Mouse (Mus musculus) WW6 (cell line): ENCODE measurements around the gene 1700023F06Rik.
"Not testable (repeated sequence)": the region's sequence is repeated elsewhere in the genome, so short reads cannot be mapped to it uniquely, and the experiment has no call there.

ENCODE experiments used
- DNase-seq: peaks from one replicate; pipeline ENCODE4 v3.0.0-alpha.2; 2013; ENCODE audit warnings: low read depth, low spot score

1700023F06Rik gene

DNA sequence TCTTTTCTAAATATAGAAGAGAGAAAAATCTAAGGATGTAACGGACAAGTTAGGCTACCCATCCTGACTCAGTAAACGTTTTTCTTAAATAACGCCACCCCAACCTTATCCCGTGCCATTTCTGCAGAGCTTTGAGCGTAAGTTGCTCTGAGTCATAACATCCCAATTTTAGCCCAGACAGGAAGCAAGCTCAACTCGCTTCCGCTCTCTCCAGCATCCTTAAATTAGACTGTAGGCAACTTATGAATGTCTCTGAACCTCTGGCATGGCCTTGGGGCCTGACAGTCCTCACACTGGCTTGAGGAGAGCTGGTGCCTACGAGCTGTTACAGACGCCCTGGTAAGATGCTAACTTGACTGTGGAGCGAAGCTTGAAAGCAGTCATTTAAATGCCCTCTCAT is 15.1 kb upstream of the 1700023F06Rik start:
- DNase-seq: no peak

DNA sequence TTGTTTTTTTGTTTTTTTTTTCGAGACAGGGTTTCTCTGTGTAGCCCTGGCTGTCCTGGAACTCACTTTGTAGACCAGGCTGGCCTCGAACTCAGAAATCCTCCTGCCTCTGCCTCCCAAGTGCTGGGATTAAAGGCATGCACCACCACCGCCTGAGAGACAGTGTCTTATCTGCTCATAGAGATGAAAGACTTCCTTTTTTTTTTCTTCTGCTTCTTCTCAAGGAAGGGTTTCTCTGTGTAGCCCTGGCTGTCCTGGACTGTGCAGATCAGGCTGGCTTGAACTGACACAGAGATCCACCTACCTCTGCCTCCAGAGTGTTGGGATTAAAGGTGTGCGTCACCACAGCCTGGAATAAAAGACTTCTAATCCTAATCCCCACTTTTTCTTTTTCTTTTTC is 14.4 kb upstream of the 1700023F06Rik start:
- not testable (repeated sequence) for DNase-seq

DNA sequence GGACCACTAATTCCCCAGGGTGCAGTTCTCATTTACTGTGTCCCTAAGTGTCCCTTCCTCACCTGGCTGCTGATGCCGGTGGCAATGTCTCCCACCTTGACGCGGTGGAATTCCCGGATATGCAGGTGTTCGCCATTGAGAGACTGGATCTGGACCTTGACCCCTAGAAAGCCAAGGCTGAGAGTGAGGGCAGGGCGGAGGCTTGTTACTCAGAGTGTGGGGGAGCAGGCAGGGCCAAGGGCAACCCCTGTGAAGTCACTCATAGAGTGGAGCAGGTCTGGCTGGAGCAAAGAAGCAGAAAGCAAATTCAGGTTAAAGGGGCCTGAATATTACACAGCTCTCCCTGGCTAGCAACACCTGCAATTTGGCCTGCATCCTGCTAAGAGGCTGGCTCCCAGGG is 13.1 kb upstream of the 1700023F06Rik start:
- DNase-seq: no peak

DNA sequence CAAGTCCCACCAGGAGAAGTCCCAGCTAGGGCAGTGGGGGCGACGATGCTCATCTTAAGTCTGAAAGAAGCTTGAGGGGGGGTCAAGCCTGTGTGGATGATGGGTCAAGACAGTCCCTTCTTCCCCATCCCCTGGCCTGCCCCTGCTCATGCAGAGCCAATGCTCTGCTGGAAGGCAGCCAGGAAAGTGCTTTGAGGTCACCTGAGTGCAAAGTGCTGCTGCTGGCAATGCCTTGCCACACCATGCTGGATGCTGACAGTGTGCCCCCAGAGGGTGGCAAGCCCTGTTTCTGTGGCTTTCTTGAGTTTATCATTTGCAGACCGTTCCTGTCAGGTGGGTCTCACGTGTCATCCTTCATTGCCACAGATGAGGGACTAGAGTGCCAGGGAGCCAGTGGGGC is 11.6 kb upstream of the 1700023F06Rik start:
- DNase-seq: no peak

DNA sequence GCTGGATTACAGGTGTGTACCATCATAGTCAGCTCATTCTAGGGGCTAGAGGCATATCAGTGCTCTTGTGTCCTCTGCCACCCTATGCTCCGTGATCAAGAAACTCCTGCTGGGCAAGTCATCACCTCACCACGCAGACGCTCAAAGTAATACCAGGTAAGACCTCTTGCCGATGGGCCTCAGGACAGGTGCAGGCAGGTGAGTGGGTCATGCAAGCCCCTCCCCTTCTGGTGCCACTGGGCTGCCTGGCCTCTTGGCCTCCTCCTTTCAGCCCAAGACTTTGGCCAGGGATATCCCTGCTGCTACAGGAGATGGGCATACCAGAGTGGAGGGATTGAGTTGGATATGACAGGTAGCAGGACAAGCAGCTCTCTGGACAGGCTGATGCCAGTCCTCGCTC is 10.9 kb upstream of the 1700023F06Rik start:
- no peak for DNase-seq

DNA sequence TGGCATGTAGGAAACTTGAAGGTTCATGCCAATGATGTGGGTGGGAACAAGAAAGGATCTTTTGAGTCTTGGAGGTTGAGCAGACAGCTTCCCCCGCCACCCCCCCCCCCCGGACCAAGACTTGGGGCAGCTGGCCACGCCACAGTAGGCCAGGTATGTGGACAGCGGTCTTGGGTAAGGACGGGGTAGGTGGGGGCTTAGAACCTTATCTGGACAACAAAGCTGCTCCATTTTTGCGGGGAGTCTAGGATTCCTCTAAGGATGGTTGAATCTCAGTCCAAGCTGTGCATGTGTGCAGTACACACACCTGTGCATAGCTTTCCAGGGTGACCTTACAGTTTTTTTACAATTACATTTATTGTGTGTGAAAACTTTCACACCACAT is 10.2 kb upstream of the 1700023F06Rik start:
- DNase-seq: no peak

DNA sequence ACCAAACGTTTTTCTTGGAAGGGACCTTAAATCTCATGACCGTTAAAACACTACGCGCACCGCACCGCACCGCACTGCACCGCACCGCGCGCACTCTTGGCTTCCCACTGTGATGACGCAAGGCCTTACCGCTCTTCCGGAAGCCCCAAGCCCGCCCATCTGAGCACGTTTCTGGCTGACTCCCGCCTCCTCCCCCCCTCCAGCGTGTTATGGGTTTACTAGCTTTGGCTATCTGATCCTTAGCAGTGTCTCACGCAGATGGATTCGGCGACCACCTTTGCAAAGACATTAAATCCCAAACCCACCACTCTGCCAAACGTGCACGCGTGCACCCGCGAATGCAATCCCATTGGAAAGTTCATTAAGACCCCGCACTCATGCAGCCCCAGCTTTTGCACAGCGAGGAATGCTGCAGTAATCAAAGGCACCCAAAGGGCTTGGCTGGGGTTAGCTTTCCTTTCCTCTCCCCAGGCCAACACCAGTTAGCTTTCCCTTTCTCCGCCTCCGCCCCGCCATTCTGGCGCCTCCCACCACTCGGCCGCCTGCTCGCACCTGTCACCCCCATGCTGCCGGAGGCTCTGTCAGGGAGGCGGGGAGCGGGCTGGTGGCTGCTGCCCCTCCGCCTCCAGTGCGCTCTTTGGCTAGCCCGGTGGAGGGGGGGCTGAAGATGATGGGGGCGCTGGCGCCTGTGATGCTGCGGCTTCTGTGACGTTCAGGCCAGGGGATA is 9.6 kb upstream of the 1700023F06Rik start, which contains the start of gene Spata32:
Spata32 (minus strand) TSS at position 643 of the 727 bp plus-strand sequence.
- DNase-seq: no peak

DNA sequence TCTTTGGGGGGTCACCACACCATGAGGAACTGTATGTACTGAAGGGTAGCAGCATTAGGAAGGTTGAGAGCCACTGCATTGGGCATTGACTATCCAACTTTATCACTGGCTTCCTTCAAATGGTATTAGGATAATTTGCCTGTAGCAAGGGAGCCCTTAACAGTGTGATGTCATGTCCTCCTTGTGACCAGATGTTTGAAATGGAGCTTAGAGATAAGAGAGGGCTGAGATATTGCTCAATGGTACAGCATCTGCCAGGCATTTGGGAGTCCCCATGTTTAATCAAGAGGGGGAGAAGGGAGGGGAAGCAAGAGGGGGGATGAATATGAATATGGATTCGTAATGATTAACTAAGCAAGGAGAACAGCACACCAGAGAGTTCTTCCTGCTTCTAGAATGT is 7.0 kb upstream of the 1700023F06Rik start:
- no peak for DNase-seq

DNA sequence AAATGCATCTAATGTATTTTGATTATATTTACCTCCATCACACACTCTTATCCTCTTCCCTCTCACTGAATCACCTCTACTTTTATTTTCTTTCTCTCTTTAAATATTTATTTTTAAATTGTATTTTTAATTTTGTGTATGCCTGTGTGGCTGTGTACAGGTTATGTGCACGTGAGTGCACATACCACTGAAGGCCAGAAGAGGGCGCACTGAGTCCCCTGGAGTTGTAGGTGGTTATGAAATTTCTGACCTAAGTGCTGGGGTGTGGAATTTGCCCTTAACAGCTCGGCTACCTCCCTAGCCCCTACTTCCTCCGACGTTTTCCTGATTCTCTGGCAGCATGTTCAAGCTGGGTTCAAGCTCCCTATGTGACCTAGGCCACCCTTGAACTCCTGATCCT is 5.4 kb upstream of the 1700023F06Rik start:
- no peak for DNase-seq

DNA sequence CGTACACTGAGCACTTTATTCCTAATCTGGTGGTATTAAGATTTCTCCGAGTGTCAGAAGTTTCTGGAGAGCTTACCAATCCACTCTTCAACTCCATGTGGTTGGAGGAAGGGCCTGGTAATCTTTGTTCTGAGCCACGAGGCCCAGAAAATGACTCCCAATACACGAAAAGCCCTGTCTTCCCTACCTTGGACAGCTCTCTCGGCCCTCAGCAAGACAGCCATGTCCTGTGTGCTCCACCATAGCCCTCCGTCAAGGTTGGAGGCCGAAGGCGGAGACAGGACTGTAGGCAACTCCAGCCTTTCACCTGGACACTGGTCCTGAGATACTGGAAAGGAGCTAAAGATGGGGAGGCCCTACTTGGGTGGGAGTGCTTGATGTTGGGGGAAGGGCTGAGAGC is 1.9 kb upstream of the 1700023F06Rik start:
- DNase-seq: no peak

DNA sequence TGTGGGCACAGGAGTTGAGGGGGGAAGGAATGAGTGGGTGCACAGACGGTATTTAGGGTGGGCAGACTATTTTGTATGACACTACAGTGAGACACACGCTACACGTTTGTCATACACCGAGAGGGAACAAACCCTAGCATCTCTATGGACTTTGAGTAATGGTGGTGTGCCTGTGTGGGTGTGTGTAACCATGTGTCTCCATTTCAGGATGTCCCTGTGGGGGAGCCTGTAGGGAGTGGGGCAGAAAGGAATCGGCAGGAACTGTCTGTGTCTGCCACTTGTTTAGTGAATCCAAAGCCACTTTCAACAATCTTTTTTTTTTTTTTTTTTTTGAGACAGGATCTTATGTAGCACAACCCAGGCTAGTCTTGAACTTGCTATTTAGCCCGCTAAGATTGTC is 2.2 kb downstream of the 1700023F06Rik start:
- DNase-seq: no peak

DNA sequence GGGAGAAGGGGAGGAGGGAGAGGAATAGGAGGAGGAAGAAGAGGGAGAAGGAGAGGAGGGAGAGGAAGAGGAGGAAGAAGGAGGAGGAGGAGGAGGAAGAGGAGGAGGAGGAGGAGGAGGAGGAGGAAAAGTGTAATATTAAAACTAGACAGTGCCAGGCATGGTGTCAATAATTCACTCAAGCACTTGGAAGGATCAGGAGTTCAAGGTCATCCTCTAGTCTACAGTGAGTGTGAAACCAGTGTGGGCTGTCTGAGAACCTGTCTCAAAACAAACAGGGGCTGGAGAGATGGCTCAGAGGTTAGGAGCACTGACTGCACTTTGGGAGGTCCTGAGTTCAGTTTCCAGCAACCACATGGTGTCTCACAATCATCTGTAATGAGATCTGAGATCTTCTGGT is 6.0 kb downstream of the 1700023F06Rik start:
- no peak for DNase-seq

DNA sequence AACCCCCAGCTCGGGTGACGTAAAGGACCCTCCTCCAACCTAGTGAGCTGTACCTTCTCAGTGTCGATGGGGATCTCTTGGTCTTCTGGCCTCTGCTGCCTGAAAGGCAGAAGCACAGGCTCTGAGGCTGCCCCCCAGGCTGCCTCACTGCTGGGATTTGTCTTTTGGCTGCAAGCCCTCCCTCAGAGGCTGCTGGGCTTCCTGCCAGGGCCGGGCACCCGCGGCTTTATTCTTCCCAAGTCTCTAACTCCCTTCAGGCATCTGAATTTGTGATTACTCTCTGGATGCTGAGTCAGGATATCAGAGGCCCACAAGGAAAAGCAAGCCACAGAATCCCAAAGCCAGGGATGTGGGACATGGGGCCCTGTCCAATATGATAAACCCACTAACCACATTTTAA is 6.7 kb downstream of the 1700023F06Rik start:
- no peak for DNase-seq

DNA sequence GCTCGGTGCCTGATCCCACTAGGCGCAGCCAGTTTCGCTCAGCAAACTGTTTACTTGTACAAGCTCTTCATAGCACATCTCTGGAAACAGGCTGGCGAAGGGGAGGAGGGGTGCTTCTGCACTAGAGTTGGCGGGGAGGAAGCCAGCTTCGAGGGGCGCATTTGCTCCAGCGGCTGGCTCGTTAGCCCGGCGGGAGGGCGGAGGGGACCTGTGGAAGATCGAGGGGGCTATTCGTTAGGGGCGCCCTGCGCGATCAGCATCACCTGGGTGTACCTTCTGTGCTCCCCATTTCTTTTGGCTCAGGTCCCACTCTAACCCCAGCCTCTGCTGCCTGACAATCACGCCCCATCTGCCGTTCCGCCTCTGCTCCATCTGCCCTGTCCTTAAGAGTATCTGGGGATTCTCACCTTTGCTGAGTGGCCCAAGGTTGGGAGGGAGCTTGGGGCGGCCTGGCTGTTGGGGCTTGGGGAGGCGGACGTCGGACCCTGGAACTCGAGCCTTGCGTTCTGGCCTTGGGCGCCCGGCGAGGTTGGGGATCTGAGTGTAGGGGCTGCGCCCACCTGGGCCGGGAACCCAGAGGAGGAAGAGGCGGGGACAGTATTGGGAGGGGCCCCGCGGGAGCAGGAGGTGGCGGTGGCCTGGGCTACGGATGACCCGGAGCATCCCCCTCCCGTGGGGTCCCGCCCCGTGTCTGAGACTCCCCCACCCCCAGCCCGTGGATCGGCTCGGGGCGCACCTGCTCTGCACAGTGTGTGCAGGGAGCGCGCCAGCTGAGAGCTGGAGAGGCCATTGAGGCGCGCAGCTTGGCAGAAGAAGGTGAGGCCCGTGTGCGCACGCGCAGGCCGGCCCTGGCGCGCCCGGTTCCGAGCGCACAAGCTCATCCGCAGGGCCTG is 9.2 kb downstream of the 1700023F06Rik start:
- DNase-seq: no peak

DNA sequence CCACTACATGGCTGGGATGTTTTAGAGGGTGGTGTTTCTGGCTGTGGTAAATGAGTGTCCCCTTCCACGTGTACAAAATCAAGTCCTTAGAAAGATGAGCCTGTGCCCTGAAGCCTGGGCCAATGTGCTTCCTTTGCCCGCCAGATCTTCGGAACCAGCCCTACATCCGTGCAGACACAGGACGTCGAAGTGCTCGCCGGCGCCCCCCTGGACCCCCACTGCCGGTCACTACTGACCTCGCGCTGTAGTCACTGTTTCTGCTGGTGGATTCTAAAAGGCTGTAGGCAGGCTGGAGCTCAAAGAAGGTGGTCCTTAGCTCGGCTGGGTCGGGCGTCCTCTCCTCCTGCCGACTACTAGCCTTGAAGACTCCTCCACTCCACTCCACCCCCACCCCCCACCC is 10.0 kb downstream of the 1700023F06Rik start:
- DNase-seq: no peak

DNA sequence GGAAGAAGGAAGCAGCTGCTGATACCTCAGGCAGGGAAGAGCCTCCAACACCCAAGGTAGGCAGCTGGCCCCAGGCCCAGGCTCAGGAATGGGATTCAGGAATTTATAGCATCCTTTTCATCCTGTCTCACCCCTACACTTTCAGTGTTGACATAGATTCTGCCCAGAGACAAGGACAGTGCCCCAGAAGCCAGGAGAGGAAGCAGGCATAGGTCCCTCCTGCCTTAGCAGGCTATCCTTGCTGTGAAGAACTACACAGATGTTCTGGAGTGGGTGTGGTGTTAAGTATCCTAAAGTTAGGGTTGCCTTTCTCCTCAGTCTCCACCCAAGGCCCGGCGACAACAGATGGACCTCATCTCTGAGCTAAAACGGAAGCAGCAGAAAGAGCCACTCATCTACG is 11.0 kb downstream of the 1700023F06Rik start:
- no peak for DNase-seq

DNA sequence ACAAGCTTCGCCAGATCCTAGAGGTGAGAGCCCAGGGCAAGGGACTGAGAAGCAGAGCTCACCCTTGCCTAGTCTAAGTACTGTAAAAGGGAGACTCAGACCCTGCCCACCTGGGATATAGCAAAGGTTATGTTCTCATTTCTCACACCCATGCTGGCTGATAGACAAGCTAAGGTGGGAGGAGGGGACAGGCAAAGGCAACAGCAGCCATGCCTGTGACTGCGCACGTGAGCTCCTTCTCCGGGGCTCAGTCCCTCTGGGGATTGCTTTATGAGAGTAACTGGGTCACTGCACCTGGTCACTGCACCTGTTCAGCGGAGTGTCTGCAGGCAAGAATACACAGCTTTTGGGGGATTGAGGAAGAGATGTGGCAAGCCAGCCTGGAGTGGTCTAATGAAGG is 12.7 kb downstream of the 1700023F06Rik start:
- DNase-seq: no peak

DNA sequence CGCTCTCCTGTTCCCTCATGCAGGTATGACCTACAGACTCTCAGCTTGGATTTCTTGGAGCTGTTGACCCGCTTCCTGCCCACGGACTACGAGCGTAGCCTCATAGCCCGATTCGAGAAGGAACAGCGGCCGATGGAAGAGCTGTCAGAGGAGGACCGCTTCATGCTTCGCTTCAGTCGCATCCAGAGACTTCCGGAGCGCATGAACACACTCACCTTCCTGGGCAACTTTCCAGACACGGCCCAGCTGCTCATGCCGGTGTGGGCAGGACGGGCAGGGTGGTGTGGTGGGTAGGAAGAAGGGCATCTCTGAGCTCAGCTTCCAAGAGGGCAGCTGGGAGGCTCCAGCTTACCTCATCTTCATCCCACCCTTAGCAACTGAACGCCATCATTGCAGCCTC is 13.1 kb downstream of the 1700023F06Rik start:
- no peak for DNase-seq

DNA sequence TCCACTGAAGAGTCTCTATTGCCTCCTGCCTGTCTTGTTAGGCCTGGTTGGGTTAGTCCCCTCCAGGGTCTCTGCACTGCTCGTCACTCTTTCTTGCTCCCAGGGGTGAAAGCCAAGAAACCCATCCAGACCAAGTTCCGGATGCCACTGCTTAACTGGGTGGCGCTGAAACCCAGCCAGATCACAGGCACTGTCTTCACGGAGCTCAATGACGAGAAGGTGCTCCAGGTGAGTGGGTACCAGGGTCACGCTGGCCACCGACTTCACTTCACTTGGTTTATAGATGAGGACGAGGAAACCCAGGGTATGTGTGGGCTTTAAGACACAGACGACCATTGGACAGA is 14.6 kb downstream of the 1700023F06Rik start:
- no peak for DNase-seq

DNA sequence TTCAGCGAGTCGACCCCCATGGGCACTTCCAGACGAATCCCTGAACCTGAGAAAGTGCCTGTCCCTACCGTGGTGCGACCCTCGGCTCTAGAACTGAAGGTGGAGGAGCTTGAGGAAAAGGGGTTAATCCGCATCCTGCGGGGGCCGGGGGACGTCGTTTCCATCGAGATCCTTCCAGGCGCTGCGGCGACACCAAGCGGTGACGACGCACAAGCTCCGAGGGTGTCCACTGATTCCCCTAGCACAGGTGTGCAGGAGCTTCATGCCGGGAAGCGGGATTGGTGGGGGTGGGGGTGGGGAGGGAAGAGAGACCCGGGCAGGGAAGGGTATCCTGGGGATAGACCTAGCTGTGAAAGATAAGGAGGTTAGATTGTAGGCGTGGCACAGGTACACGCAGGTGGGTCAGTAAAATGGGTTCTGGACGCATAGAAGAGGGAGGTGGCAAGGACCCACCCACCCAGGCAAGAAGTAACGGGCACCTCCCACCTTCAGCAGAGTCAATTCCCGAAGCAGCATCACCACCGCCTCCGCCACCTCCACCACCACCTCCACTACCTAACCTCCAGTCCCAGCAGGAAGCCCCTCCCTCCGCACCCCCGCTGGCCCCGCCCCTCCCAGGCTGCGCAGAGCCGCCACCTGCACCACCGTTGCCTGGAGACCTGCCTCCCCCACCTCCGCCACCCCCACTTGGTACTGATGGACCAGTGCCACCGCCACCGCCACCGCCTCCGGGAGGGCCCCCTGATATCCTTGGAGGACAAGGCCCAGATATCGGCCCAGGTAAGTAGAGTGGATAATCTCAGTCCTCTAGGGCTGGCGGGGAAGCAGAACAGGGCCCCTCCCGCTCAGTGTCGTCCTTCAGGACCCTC is 15.2 kb downstream of the 1700023F06Rik start:
- no peak for DNase-seq

DNA sequence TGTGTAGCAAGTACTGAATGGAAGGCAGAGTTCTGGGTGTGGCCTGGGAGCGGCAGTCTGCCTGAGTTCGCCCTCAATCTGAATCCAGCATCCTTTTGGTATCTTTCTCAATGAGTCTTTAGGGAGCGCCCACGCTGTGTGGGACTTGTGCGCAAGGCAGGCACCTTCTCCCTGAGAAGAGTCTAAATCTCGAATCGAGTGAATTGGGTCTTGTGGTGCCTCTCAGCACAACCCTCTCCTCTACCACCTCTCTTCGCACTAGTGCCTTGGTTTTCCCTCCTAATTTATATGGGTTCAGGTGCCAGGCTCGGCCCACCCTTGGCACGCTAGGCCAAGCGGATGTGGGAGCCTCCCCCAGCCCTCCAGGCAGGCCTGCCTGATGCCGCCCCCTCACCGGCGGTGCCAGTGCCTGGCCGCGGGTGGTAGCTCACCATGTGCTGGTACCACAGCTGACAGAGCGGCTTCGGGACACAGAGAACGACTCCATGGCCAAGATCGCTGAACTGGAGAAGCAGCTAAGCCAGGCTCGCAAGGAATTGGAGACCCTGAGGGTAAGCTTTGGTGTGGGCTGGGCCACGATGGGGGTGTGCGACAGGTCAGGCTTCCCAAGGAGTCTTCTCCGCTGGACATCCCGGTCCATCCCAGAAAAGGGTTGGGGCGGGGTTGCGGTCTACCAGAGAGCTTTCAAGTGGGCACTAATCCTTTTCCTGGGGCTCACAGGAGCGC is 16.0 kb downstream of the 1700023F06Rik start:
- no peak for DNase-seq
